Mouse (Mus musculus) lung, postnatal 14 days (tissue): ENCODE data around the gene Cdkn2a.

Experiments
- DNase-seq: peaks from one replicate; pipeline ENCODE4 v3.0.0; 2021

Gene Cdkn2a

GRCm38 (mm10) chr4:89276669-89277219, 17.7 kb downstream of the Cdkn2a start:
- DNase-seq = no peak

DNA sequence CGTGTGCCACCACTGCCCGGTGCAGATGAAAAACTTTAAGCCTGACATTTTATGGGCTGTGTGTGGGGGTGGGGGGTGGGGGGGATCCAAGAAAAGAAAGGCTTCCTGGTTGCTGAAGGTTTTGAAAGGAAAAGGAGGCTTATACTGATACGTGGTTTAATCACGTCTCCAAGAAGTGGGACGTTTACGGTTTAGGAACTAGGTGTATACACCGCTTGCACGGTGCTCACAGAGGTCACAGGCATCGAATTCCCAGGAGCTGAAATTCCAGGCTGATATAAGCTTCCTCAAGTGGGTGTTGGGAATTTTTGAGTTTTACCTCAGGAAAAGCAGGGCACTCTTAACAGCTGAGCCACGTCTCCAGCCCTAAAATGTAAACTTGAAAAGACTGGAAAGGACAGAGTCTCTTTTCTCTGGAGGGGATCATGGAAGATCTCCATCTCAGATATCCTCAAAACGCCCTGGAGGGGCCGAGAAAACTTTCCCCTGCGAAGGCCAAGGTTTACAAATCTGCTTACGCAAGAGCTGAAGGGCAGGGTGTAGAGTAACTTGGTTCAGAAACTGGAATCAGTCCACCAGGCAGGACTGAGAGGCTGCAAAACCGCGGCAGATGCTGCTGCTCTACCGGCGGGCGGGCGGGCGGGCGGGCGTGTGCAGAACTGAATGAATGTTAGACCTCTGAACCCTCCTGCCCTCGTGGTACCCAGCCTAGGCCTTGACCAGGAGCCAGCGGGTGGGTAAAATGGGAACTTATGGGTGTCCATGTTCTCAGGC, 18.5 kb downstream of the Cdkn2a start:
- DNase-seq = no peak

GRCm38 (mm10) chr4:89274829-89275548, 19.5 kb downstream of the Cdkn2a start:
- DNase-seq = no peak

DNA sequence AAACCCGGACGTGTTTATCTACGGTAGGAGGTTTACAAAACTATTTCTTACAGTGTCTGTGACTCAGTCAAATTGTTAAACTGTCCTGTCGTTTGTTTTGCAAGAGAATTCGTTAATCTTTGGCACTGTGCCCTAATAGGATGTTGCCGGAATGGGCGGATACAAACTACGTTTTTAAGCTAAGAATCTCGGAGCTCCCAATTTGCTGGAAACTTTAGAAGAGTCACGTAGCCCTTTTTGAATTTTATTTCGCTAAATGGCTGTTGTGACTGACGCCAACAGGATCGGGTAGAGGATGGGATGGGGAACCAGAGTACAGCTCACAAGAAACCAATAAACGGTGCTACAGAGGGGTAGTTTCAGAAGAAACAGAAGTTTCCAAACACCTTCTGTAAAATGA, 20.4 kb downstream of the Cdkn2a start:
- DNase-seq = no peak

DNA sequence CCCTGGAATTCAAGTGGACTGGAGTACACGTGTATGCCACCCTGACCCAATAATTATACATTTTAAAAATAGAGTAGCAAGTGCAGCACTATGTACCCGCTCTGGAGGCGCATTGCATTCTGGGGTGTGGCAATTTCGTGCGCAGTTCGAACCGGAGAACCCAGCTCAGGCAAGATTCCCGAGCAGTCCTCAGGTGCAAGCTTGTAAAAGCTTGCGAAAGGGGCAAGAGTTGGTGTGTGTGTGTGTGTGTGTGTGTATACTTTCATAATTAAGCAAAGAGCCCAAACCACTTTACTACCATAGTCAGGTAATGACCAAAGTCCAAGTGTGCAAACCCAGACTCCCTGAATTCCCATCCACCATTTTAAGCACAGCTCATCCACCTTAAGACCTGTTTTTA, 20.9 kb downstream of the Cdkn2a start:
- DNase-seq = no peak

GRCm38 (mm10) chr4:89272961-89273540, 21.4 kb downstream of the Cdkn2a start:
- no peak for DNase-seq

DNA sequence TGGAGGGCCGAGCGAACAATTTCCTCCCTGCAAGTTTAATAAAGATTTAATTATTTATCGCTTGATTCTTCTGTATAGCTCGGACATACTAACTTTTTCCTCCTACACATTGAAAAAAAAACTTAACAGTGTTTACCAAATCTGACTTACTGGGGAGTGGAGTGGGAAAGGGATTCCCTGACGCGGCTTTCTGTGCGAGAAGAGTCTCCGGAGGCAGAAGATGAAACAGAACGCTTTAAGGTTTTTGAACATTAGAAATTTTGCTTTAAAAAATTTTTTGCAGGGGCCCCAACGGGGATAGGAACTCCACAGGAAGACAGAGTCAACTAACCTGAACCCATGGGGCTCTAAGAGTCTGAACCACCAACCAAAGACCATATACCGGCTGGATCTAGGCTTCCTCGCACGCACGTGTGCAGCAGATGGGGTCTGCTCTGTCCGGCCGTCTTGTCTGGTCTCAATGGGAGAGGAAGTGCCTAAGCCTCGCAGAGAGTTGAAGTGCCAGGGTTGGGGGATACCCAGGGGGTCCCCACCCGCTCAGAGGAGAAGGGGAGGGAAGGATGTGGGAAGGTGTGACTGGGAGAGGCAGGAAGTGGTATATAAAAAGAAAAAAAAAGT, 22.2 kb downstream of the Cdkn2a start:
- DNase-seq = no peak

GRCm38 (mm10) chr4:89257768-89258167, 36.7 kb downstream of the Cdkn2a start:
- no peak for DNase-seq

GRCm38 (mm10) chr4:89234446-89234845, 60.0 kb downstream of the Cdkn2a start:
- DNase-seq = no peak
